Mouse (Mus musculus) heart, postnatal 0 days (tissue): ENCODE data around the gene Dennd4b. TPM values are rescaled to one million over a fixed set of nuclear protein-coding genes. Genes with fewer than 3 reads are reported as not detected.

Source experiments
- ATAC-seq: fragments of 200-750 bp; cut with Nextera tagmentation; 2 replicates; pipeline ENCODE4 v1.8.0; 2017; ENCODE audit warnings: low read depth, moderate number of reproducible peaks, moderate library complexity; ENCODE audit not compliant: insufficient read depth
- DNase-seq: peaks from one replicate; pipeline ENCODE4 v3.0.0-alpha.2; 2016; ENCODE audit warnings: low spot score
- H3K27ac ChIP-seq: fragments of 300-500 bp; sonication (generic); 2 replicates; pipeline ENCODE4 v1.5.1; 2014; ENCODE audit warnings: low read depth, mild to moderate bottlenecking
- H3K27me3 ChIP-seq: fragments of 300-500 bp; sonication (generic); 2 replicates; pipeline ENCODE4 v1.6.1; 2014; ENCODE audit warnings: low read length, mixed read lengths; ENCODE audit not compliant: control insufficient read depth, insufficient read depth
- H3K36me3 ChIP-seq: fragments of 300-500 bp; sonication (generic); replicated peaks from 2 replicates; pipeline ENCODE4 v1.6.1; 2014; ENCODE audit warnings: low read length, mixed read lengths; ENCODE audit not compliant: control insufficient read depth, insufficient read depth
- H3K4me1 ChIP-seq: fragments of 300-500 bp; sonication (generic); 2 replicates; pipeline ENCODE4 v1.6.1; 2014; ENCODE audit warnings: antibody characterized with exemption; ENCODE audit not compliant: control insufficient read depth, insufficient read depth
- H3K4me2 ChIP-seq: fragments of 300-500 bp; sonication (generic); 2 replicates; pipeline ENCODE4 v1.6.1; 2014; ENCODE audit warnings: low read depth, mild to moderate bottlenecking, low read length, moderate library complexity
- H3K4me3 ChIP-seq: fragments of 300-500 bp; sonication (generic); 2 replicates; pipeline ENCODE4 v1.5.1; 2014; ENCODE audit warnings: low read depth, low read length
- H3K9ac ChIP-seq: fragments of 300-500 bp; sonication (generic); replicated peaks from 2 replicates; pipeline ENCODE4 v1.6.1; 2014; ENCODE audit warnings: low read depth, low read length, mixed read lengths
- H3K9me3 ChIP-seq: fragments of 300-500 bp; sonication (generic); replicated peaks from 2 replicates; pipeline ENCODE4 v1.6.1; 2016; ENCODE audit warnings: low read length; ENCODE audit not compliant: control insufficient read depth
- CTCF ChIP-seq: IDR thresholded peaks from 2 replicates; pipeline ENCODE4 v1.5.1; 2016; ENCODE audit warnings: antibody characterized with exemption, control low read depth, low read depth
- EP300 ChIP-seq: IDR thresholded peaks from 2 replicates; pipeline ENCODE4 v1.6.1; 2016; ENCODE audit warnings: antibody characterized with exemption, low read depth
- WGBS: fragments of 180-500 bp; shearing (Covaris S2); extraction: QIAGEN DNeasy Blood & Tissue Kit; methylation state at CpG from one replicate; pipeline ENCODE4 v1.1.7; 2014; 5-methylcytosine and 5-hydroxymethylcytosine counted together
- polyA plus RNA-seq: library from polyadenylated mRNA; unstranded; fragments of >200 nt; fragmentation: Nextera tagmentation; extraction: Ambion mirVana; gene quantifications from 2 replicates; pipeline ENCODE4 v1.2.1, GENCODE M21; 2015
- total RNA-seq: library from RNA; depleted of rRNA; stranded (reverse); fragments of >200 nt; gene quantifications from 2 replicates; pipeline ENCODE4 v1.2.3, GENCODE M21; 2014; ENCODE audit warnings: low replicate concordance

Gene Dennd4b
- total and polyA plus RNA-seq, 2 experiments from 2014 or later, result 4.6 to 32.6 TPM

- Histone ChIP-seq H3K9me3 (no peaks in the 10 kb centered on the region), H3K4me2 (peak within 1 kb of the TSS; percentile 77), H3K27ac (peak within 1 kb of the TSS; percentile 88), H3K4me3 (peak within 1 kb of the TSS; percentile 82), H3K36me3 (peaks cover 39% of the 10 kb centered on the region), H3K4me1 (peaks cover 9% of the 10 kb centered on the region), H3K27me3 (no peaks in the 10 kb centered on the region), H3K9ac (peak within 1 kb of the TSS; percentile 79)
- DNase-seq (peak; percentile 99), ATAC-seq (peak; percentile 97)
- TF ChIP-seq EP300 (peak; percentile 40; the same call in 1 of the 2 replicates), CTCF (no peak)
- 1% methylated on average over 38 of the region's 40 CpGs for WGBS
Measured at GRCm38 (mm10) chr3:90253653-90254418, 11.1 kb upstream of the Dennd4b start, which contains the start of gene Crtc2. TSS of gene Crtc2 (plus strand) at chr3:90254163.

GRCm38 (mm10) chr3:90254419-90255193, 10.4 kb upstream of the Dennd4b start:
- H3K27ac ChIP-seq, result peak overlapping the region; percentile 88

GRCm38 (mm10) chr3:90255194-90255565, 9.8 kb upstream of the Dennd4b start:
- peaks cover 9% of the 10 kb centered on the region for H3K4me1 ChIP-seq
- no peaks in the 10 kb centered on the region for H3K27me3 ChIP-seq
- DNase-seq (no peak), ATAC-seq (no peak)
- H3K9me3 ChIP-seq, result no peaks in the 10 kb centered on the region
- no peak for TF ChIP-seq CTCF
- no peak for TF ChIP-seq EP300
- H3K4me3 ChIP-seq, result peak overlapping the region; percentile 82
- H3K27ac ChIP-seq, result no peak overlapping the region
- H3K4me2 ChIP-seq, result peak overlapping the region; percentile 77
- peaks cover 47% of the 10 kb centered on the region for H3K36me3 ChIP-seq
- peak overlapping the region; percentile 79; the same call in 1 of the 2 replicates for H3K9ac ChIP-seq
- WGBS, result 20% methylated on average over 2 of the region's 2 CpGs

More at GRCm38 (mm10) chr3:90254419-90255193, 10.4 kb upstream of the Dennd4b start:
- 1% methylated on average over 41 of the region's 41 CpGs for WGBS
- H3K27me3 ChIP-seq, result no peaks in the 10 kb centered on the region
- no peak; the same call in 1 of the 2 replicates for TF ChIP-seq EP300
- no peak for TF ChIP-seq CTCF
- H3K4me3 ChIP-seq, result peak overlapping the region; percentile 82
- peaks cover 9% of the 10 kb centered on the region for H3K4me1 ChIP-seq
- peak overlapping the region; percentile 79 for H3K9ac ChIP-seq
- peaks cover 43% of the 10 kb centered on the region for H3K36me3 ChIP-seq
- DNase-seq (peak; percentile 16), ATAC-seq (peak; percentile 58)
- no peaks in the 10 kb centered on the region for H3K9me3 ChIP-seq
- H3K4me2 ChIP-seq, result peak overlapping the region; percentile 77

- ATAC-seq, result no peak
Measured at GRCm38 (mm10) chr3:90255784-90256353, 9.1 kb upstream of the Dennd4b start.

GRCm38 (mm10) chr3:90256731-90257530, 8.1 kb upstream of the Dennd4b start:
- H3K27ac ChIP-seq, result no peak overlapping the region
- TF ChIP-seq CTCF, result no peak
- no peak for TF ChIP-seq EP300
- no peaks in the 10 kb centered on the region for H3K27me3 ChIP-seq
- H3K36me3 ChIP-seq, result peaks cover 49% of the 10 kb centered on the region
- H3K4me2 ChIP-seq, result no peak overlapping the region
- DNase-seq, result no peak
- ATAC-seq, result no peak
- H3K9me3 ChIP-seq, result no peaks in the 10 kb centered on the region
- 87% methylated on average over 19 of the region's 19 CpGs for WGBS
- no peak overlapping the region for H3K9ac ChIP-seq
- H3K4me1 ChIP-seq, result peaks cover 9% of the 10 kb centered on the region
- no peak overlapping the region for H3K4me3 ChIP-seq

More at GRCm38 (mm10) chr3:90255784-90256353, 9.1 kb upstream of the Dennd4b start:
- H3K4me1 ChIP-seq, result peaks cover 9% of the 10 kb centered on the region
- TF ChIP-seq CTCF (no peak), EP300 (no peak)
- H3K36me3 ChIP-seq, result peaks cover 48% of the 10 kb centered on the region
- WGBS, result 91% methylated on average over 14 of the region's 14 CpGs
- no peaks in the 10 kb centered on the region for H3K9me3 ChIP-seq
- no peak overlapping the region for H3K27ac ChIP-seq
- no peak overlapping the region for H3K4me3 ChIP-seq
- H3K27me3 ChIP-seq, result no peaks in the 10 kb centered on the region
- no peak overlapping the region for H3K9ac ChIP-seq
- DNase-seq, result no peak
- no peak overlapping the region for H3K4me2 ChIP-seq
